Mouse (Mus musculus) cerebellum, adult 11-12 months (tissue): Measurements from ENCODE around the gene Dnm1.

Source experiments
- DNase-seq: peaks from one replicate; pipeline ENCODE4 v3.0.0; 2022

Dnm1 gene

GRCm38 (mm10) chr2:32360741-32361140 is 7.6 kb upstream of the Dnm1 start:
- DNase-seq = peak; percentile 90

- DNase-seq = peak; percentile 56
Measured at GRCm38 (mm10) chr2:32358381-32358780, 5.2 kb upstream of the Dnm1 start.

- DNase-seq = peak; percentile 39
Measured at GRCm38 (mm10) chr2:32357710-32358109, 4.6 kb upstream of the Dnm1 start.

- peak; percentile 35 for DNase-seq
Measured at GRCm38 (mm10) chr2:32356216-32356615, 3.1 kb upstream of the Dnm1 start.

- DNase-seq = peak; percentile 50
Measured at GRCm38 (mm10) chr2:32354336-32354895, 1.3 kb upstream of the Dnm1 start.

GRCm38 (mm10) chr2:32353836-32354235 is 698 bp upstream of the Dnm1 start:
- DNase-seq = peak; percentile 52

GRCm38 (mm10) chr2:32352151-32353006 is 759 bp downstream of the Dnm1 start, which contains the start of gene Ciz1:
TSS of gene Ciz1 (plus strand) at chr2:32352327.
- peak; percentile 85 for DNase-seq

GRCm38 (mm10) chr2:32351471-32351961 is 1.6 kb downstream of the Dnm1 start:
- DNase-seq = peak; percentile 84

GRCm38 (mm10) chr2:32350471-32351051 is 2.6 kb downstream of the Dnm1 start:
- peak; percentile 80 for DNase-seq

GRCm38 (mm10) chr2:32349625-32350255 is 3.4 kb downstream of the Dnm1 start:
- peak; percentile 69 for DNase-seq

- peak; percentile 89 for DNase-seq
Measured at GRCm38 (mm10) chr2:32348311-32348710, 4.8 kb downstream of the Dnm1 start.

GRCm38 (mm10) chr2:32347019-32347418 is 6.1 kb downstream of the Dnm1 start:
- DNase-seq = peak; percentile 55

GRCm38 (mm10) chr2:32344598-32345321 is 8.4 kb downstream of the Dnm1 start:
- DNase-seq = peak; percentile 65

- peak; percentile 99 for DNase-seq
Measured at GRCm38 (mm10) chr2:32344056-32344455, 9.1 kb downstream of the Dnm1 start.

- DNase-seq = peak; percentile 71
Measured at GRCm38 (mm10) chr2:32343351-32343671, 9.8 kb downstream of the Dnm1 start.

GRCm38 (mm10) chr2:32342539-32343350 is 10.4 kb downstream of the Dnm1 start:
- DNase-seq = peak; percentile 93

- peak; percentile 55 for DNase-seq
Measured at GRCm38 (mm10) chr2:32342039-32342438, 11.1 kb downstream of the Dnm1 start.

- DNase-seq = peak; percentile 75
Measured at GRCm38 (mm10) chr2:32341634-32341939, 11.6 kb downstream of the Dnm1 start.

GRCm38 (mm10) chr2:32340836-32341633 is 12.1 kb downstream of the Dnm1 start:
- peak; percentile 67 for DNase-seq

- DNase-seq = peak; percentile 72
Measured at GRCm38 (mm10) chr2:32339912-32340642, 13.1 kb downstream of the Dnm1 start.
